Mouse (Mus musculus) cerebellum, adult 2 months (tissue): ENCODE measurements at regions not wholly inside any gene's neighbourhood (a gene's known extent, or its start where the extent isn't known, plus 50 kb on each side); places are given as distances from the start of the nearest gene placed in this dataset.

Experiments used
- DNase-seq, 2 experiments: peaks; one replicate each; pipeline ENCODE4 v3.0.0; 2021
- H3K27ac ChIP-seq: fragments of 200-500 bp; 2 replicates; pipeline ENCODE4 v1.5.1; 2012; ENCODE audit warnings: low read length, control low read depth, inconsistent platforms; ENCODE audit not compliant: insufficient read depth
- H3K27me3 ChIP-seq: fragments of 200-500 bp; 2 replicates; pipeline ENCODE4 v1.6.1; 2012; ENCODE audit warnings: inconsistent platforms, mild to moderate bottlenecking, low read length, moderate library complexity; ENCODE audit not compliant: control insufficient read depth, insufficient read depth
- H3K4me1 ChIP-seq: fragments of 200-500 bp; 2 replicates; pipeline ENCODE4 v1.6.1; 2011; ENCODE audit warnings: low read length; ENCODE audit not compliant: control insufficient read depth, insufficient read depth
- H3K4me3 ChIP-seq: fragments of 200-500 bp; replicated peaks from 2 replicates; pipeline ENCODE3; 2011; ENCODE audit warnings: mild to moderate bottlenecking, low read depth, low read length, control low read depth; ENCODE audit not compliant: insufficient read depth
- CTCF ChIP-seq: fragments of 200-500 bp; IDR thresholded peaks from 2 replicates; pipeline ENCODE4 v1.5.1; 2011; ENCODE audit warnings: low read depth, mild to moderate bottlenecking, control low read depth, low read length, moderate library complexity, borderline replicate concordance; ENCODE audit not compliant: insufficient read depth
- POLR2A ChIP-seq: fragments of 200-500 bp; IDR thresholded peaks from 2 replicates; pipeline ENCODE4 v1.6.1; 2011; ENCODE audit warnings: low read length, control low read depth, borderline replicate concordance; ENCODE audit not compliant: insufficient read depth
- WGBS: fragments of 180-500 bp; shearing (Covaris S2); methylation state at CpG from one replicate; pipeline ENCODE4 v1.1.7; 2018; 5-methylcytosine and 5-hydroxymethylcytosine counted together

DNA sequence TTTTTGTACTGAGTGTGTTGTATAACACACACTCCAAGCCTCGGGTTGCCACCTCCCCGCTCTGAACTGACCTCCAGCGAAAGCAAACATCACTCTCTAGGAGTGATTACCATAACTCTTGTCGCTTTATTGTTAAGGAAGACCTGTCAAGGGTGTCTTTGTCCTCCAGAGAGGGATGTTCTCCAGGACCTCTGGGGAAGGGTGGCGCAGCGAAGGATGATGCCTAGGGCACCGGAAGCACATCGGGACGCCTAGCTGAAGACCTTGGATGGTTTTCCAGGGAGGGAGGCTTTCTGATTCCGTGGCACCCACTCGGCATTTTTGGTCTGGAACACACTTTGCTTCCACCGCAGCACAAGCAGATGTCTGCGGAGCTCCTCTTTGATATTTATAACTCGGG is 59.0 kb upstream of the Zfp217 start:
- 66% methylated on average over 14 of the region's 14 CpGs for WGBS
- no peak overlapping the region for H3K4me3 ChIP-seq
- no peaks in the 10 kb centered on the region for H3K27me3 ChIP-seq
- H3K4me1 ChIP-seq = no peaks in the 10 kb centered on the region
- DNase-seq = no peak
- H3K27ac ChIP-seq = no peak overlapping the region
- TF ChIP-seq CTCF (no peak), POLR2A (no peak)

DNA sequence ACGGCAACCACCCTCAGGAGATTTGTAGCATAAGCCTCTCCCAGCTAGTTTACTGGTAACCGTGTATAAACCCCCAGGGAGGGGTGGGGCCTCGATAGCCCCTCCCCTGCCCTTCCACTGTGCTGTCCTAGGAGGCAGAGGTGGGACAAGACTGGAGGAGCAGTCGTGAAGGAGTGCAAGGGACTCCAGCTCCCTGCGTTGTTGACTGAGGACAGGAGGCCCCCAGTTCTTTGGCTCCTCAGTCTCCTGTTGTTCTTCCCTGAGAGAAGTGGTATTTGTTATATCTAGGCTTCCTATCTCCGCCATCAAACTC is 58.5 kb upstream of the Zfp217 start:
- no peaks in the 10 kb centered on the region for H3K27me3 ChIP-seq
- no peaks in the 10 kb centered on the region for H3K4me1 ChIP-seq
- no peak for TF ChIP-seq POLR2A
- no peak for TF ChIP-seq CTCF
- DNase-seq = no peak
- H3K27ac ChIP-seq = no peak overlapping the region
- 21% methylated on average over 6 of the region's 6 CpGs for WGBS
- H3K4me3 ChIP-seq = no peak overlapping the region

DNA sequence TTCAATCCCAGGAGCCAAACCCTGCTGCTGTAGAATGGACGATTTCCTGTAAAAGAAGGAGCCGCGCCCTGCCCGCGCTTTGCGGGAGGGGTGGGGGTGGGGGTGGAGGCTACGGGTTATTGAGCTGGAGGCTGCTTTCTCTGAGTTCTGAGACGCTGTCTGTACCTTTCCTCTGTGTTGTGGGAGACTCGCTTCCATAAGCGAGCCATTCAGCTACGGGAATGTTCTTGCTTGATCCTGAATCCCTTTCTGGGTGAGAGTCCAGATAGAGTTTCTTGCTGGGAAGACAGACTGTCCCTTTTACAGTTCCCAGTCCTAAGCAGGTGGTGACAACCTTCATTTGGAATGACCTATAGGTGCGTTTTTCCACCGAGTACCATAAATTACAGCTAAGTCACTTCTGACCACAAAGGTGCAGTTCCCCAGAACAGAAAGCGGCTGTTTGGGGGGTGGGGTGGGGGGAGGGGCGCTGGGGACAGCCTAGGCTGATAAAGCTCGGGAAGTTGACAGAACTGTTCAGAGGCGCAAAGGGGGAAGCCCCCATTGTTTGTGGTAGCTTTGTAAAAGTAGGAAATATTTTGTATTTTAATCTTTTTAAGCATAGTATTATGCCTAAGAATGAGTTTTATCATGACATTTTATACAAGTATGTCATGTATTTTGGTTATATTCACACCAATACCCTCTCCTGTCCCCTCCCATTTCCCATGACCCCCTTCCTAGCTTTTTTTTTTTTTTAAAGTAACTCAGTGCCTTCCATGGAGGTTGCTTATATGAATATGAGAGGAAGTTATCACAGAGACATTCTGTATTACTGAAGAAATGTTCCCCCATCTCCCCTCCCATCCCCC is 57.9 kb upstream of the Zfp217 start:
- H3K4me1 ChIP-seq = no peaks in the 10 kb centered on the region
- H3K27me3 ChIP-seq = no peaks in the 10 kb centered on the region
- H3K27ac ChIP-seq = no peak overlapping the region
- WGBS = 2% methylated on average over 17 of the region's 17 CpGs
- no peak for DNase-seq
- TF ChIP-seq POLR2A (no peak), CTCF (no peak)
- no peak overlapping the region for H3K4me3 ChIP-seq

GRCm38 (mm10) chr2:170204768-170205514 is 57.0 kb upstream of the Zfp217 start:
- TF ChIP-seq CTCF (no peak), POLR2A (no peak)
- DNase-seq = no peak
- Histone ChIP-seq H3K4me1 (no peaks in the 10 kb centered on the region), H3K27me3 (no peaks in the 10 kb centered on the region), H3K27ac (no peak overlapping the region), H3K4me3 (no peak overlapping the region)
- 38% methylated on average over 10 of the region's 10 CpGs for WGBS

DNA sequence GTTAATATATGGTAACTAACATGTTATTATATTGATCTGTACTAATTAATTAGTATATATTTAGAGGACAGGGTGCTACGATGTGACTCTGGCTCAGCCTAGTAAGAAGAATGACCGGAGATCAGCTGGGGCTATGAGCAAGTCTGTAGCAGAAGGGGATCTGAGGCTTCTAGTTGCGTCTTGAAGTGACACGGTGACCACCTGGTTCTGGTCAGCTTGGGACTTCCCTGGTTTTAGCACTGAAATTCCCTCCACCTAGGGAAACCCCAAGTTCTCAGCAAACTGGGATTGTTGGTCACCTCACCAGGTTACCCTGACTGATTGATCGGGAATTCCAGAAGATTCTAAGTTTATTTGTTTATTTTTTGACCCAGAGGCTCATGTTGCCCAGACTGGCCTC is 55.6 kb upstream of the Zfp217 start:
- 91% methylated on average over 5 of the region's 5 CpGs for WGBS
- H3K4me3 ChIP-seq = no peak overlapping the region
- H3K27me3 ChIP-seq = no peaks in the 10 kb centered on the region
- H3K27ac ChIP-seq = no peak overlapping the region
- H3K4me1 ChIP-seq = no peaks in the 10 kb centered on the region
- TF ChIP-seq POLR2A = no peak
- TF ChIP-seq CTCF = no peak
- DNase-seq = no peak

GRCm38 (mm10) chr2:170201816-170202371 is 54.0 kb upstream of the Zfp217 start:
- H3K4me1 ChIP-seq = no peaks in the 10 kb centered on the region
- TF ChIP-seq CTCF (no peak), POLR2A (no peak)
- no peak overlapping the region for H3K27ac ChIP-seq
- 62% methylated on average over 10 of the region's 10 CpGs for WGBS
- no peaks in the 10 kb centered on the region for H3K27me3 ChIP-seq
- H3K4me3 ChIP-seq = no peak overlapping the region
- DNase-seq = no peak
